Mouse (Mus musculus) hindbrain, embryonic 10.5 days (tissue): ENCODE data around the gene Camk2d. TPM values are rescaled to one million over a fixed set of nuclear protein-coding genes. Genes with fewer than 3 reads are reported as not detected.

Source experiments
- DNase-seq: peaks from one replicate; pipeline ENCODE4 v3.0.0-alpha.2; 2017; ENCODE audit warnings: low spot score
- H3K27ac ChIP-seq: fragments of 300-500 bp; sonication (generic); 2 replicates; pipeline ENCODE4 v1.5.1; 2016; ENCODE audit warnings: mild to moderate bottlenecking, moderate library complexity
- H3K27me3 ChIP-seq: fragments of 300-500 bp; sonication (generic); 2 replicates; pipeline ENCODE4 v1.6.1; 2016; ENCODE audit warnings: mild to moderate bottlenecking; ENCODE audit not compliant: poor library complexity, insufficient read depth, severe bottlenecking
- H3K36me3 ChIP-seq: fragments of 300-500 bp; sonication (generic); 2 replicates; pipeline ENCODE4 v1.6.1; 2016; ENCODE audit warnings: mild to moderate bottlenecking, moderate library complexity
- H3K4me1 ChIP-seq: fragments of 300-500 bp; sonication (generic); replicated peaks from 2 replicates; pipeline ENCODE4 v1.6.1; 2016; ENCODE audit warnings: mild to moderate bottlenecking
- H3K4me3 ChIP-seq: fragments of 300-500 bp; sonication (generic); 2 replicates; pipeline ENCODE4 v1.5.1; 2016; ENCODE audit warnings: mild to moderate bottlenecking, moderate library complexity
- H3K9me3 ChIP-seq: fragments of 300-500 bp; sonication (generic); 2 replicates; pipeline ENCODE4 v1.6.1; 2016; ENCODE audit warnings: mild to moderate bottlenecking, moderate library complexity
- WGBS: fragments of 180-500 bp; shearing (Covaris S2); methylation state at CpG from one replicate; pipeline ENCODE4 v1.1.7; 2016; 5-methylcytosine and 5-hydroxymethylcytosine counted together
- polyA plus RNA-seq: library from polyadenylated mRNA; unstranded; fragments of >200 nt; fragmentation: Nextera tagmentation; extraction: Ambion mirVana; gene quantifications from 2 replicates; pipeline ENCODE4 v1.2.1, GENCODE M21; 2016

The Camk2d gene
- polyA plus RNA-seq, 1 experiment from 2014 or later: 11.9 TPM

DNA sequence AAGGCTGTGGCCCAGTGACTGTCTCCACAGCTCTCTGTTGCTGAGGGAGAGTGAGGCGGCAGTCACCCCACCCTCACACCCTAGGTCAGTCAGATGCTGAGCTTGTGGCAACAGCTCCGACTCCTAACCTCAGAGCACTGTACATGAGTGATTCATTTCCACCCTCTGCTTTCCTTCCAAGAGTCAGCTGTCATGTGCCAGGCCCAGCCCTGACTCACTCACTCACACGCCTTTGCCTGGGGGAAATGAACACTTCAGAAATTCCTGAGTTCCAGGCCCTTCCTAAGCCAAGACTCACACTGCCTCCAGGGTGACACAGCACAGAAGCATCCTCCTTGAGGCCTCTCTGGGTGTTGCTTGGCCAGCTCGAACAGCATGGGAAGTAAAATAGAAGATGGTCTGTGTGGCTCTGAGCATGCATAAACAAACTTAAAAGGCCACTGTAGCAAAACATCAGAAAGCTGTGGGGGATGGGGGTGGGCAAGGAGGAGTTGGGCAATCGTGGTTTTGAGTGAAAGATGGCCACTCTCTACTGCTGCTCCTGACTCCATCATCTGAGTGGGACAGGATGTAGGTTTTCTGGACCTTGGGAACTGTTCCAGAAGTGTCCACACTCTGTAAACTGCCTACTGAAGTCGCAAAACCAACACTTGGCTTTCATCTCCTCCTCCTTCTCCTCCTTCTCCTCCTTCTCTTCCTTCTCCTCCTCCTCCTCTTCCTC, 235.5 kb downstream of the Camk2d start:
- Histone ChIP-seq H3K36me3 (no peaks in the 10 kb centered on the region), H3K4me1 (no peaks in the 10 kb centered on the region), H3K4me3 (no peak overlapping the region), H3K27ac (no peak overlapping the region), H3K27me3 (no peaks in the 10 kb centered on the region), H3K9me3 (no peaks in the 10 kb centered on the region)
- WGBS: 76% methylated on average over 6 of the region's 6 CpGs
- no peak for DNase-seq

DNA sequence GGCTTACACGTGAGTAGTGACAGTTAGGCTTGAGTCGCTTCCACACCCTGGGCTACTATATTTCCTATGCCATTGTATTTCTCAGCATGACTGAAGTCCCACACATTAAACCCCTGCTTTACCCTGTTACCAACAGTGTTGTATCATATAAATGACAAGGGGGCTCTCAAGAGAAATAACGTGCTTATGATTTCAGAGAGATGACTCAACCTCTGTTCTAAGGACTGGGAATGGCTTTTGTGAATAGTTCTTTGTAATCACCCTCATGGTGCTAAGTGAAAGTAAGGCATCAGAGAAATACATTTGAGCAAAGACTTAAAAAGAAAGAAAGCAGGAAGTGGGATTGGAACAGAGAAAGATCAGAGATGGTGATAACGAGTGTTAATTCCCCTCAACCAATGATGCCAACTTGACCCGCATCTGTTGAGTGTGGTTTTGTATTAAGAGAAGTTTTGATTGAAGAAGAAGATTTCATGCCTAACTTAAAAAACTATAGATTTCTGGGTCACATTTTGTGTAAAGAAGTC, 238.6 kb downstream of the Camk2d start:
- H3K36me3 ChIP-seq: no peaks in the 10 kb centered on the region
- no peaks in the 10 kb centered on the region for H3K9me3 ChIP-seq
- DNase-seq: no peak
- WGBS: 80% methylated on average over 5 of the region's 5 CpGs
- H3K4me3 ChIP-seq: no peak overlapping the region
- no peaks in the 10 kb centered on the region for H3K4me1 ChIP-seq
- no peaks in the 10 kb centered on the region for H3K27me3 ChIP-seq
- H3K27ac ChIP-seq: no peak overlapping the region

GRCm38 (mm10) chr3:126842780-126843179, 246.7 kb downstream of the Camk2d start:
- Histone ChIP-seq H3K36me3 (no peaks in the 10 kb centered on the region), H3K27ac (no peak overlapping the region), H3K9me3 (no peaks in the 10 kb centered on the region), H3K4me1 (no peaks in the 10 kb centered on the region), H3K4me3 (no peak overlapping the region), H3K27me3 (no peaks in the 10 kb centered on the region)
- WGBS: 86% methylated on average over 9 of the region's 9 CpGs
- no peak for DNase-seq

GRCm38 (mm10) chr3:126844809-126845208, 248.7 kb downstream of the Camk2d start:
- no peaks in the 10 kb centered on the region for H3K4me1 ChIP-seq
- H3K27ac ChIP-seq: no peak overlapping the region
- H3K36me3 ChIP-seq: no peaks in the 10 kb centered on the region
- no peaks in the 10 kb centered on the region for H3K27me3 ChIP-seq
- H3K9me3 ChIP-seq: no peaks in the 10 kb centered on the region
- DNase-seq: no peak
- H3K4me3 ChIP-seq: no peak overlapping the region
- WGBS: 95% methylated on average over 7 of the region's 7 CpGs

- H3K9me3 ChIP-seq: no peaks in the 10 kb centered on the region
- no peak for DNase-seq
- H3K36me3 ChIP-seq: no peaks in the 10 kb centered on the region
- no peak overlapping the region for H3K27ac ChIP-seq
- H3K4me3 ChIP-seq: no peak overlapping the region
- 97% methylated on average over 1 of the region's 1 CpGs for WGBS
- H3K27me3 ChIP-seq: no peaks in the 10 kb centered on the region
- no peaks in the 10 kb centered on the region for H3K4me1 ChIP-seq
Measured at GRCm38 (mm10) chr3:126848081-126848480, 252.0 kb downstream of the Camk2d start.

DNA sequence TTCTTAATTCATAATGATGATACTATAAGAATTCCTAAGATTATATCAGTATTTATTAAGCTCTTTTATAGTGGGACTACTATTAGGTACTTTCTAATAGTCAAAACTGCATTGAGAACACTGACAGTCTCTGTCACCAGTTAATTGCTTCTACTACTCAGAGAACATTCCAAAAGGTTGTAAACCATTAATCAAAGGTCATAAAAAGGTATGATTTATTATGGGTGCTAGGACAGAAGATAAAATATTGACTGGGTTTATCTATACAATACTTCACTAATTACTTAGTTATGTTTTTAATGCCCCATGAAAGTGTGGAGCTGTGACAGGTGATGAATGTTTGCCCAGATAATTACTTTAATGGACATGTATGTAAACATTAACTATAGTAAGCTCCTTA, 264.3 kb downstream of the Camk2d start:
- DNase-seq: no peak
- H3K27me3 ChIP-seq: no peaks in the 10 kb centered on the region
- H3K36me3 ChIP-seq: no peaks in the 10 kb centered on the region
- no peak overlapping the region for H3K4me3 ChIP-seq
- H3K27ac ChIP-seq: no peak overlapping the region
- H3K9me3 ChIP-seq: no peaks in the 10 kb centered on the region
- no peaks in the 10 kb centered on the region for H3K4me1 ChIP-seq

GRCm38 (mm10) chr3:126869561-126869960, 273.5 kb downstream of the Camk2d start:
- Histone ChIP-seq H3K4me1 (no peaks in the 10 kb centered on the region), H3K9me3 (no peaks in the 10 kb centered on the region), H3K27me3 (no peaks in the 10 kb centered on the region), H3K27ac (no peak overlapping the region), H3K36me3 (no peaks in the 10 kb centered on the region), H3K4me3 (no peak overlapping the region)
- 93% methylated on average over 3 of the region's 3 CpGs for WGBS
- DNase-seq: no peak

GRCm38 (mm10) chr3:126870688-126871087, 274.6 kb downstream of the Camk2d start:
- no peaks in the 10 kb centered on the region for H3K27me3 ChIP-seq
- no peaks in the 10 kb centered on the region for H3K4me1 ChIP-seq
- no peaks in the 10 kb centered on the region for H3K36me3 ChIP-seq
- no peak overlapping the region for H3K4me3 ChIP-seq
- DNase-seq: no peak
- H3K9me3 ChIP-seq: no peaks in the 10 kb centered on the region
- WGBS: 91% methylated on average over 1 of the region's 1 CpGs
- H3K27ac ChIP-seq: no peak overlapping the region

- WGBS: 52% methylated on average over 1 of the region's 1 CpGs
- DNase-seq: no peak
- no peaks in the 10 kb centered on the region for H3K27me3 ChIP-seq
- H3K27ac ChIP-seq: no peak overlapping the region
- no peaks in the 10 kb centered on the region for H3K36me3 ChIP-seq
- H3K4me3 ChIP-seq: no peak overlapping the region
- no peaks in the 10 kb centered on the region for H3K9me3 ChIP-seq
- no peaks in the 10 kb centered on the region for H3K4me1 ChIP-seq
Measured at GRCm38 (mm10) chr3:126878233-126878632, 282.1 kb downstream of the Camk2d start.

GRCm38 (mm10) chr3:126886090-126886489, 290.0 kb downstream of the Camk2d start:
- Histone ChIP-seq H3K36me3 (no peaks in the 10 kb centered on the region), H3K4me3 (no peak overlapping the region), H3K9me3 (no peaks in the 10 kb centered on the region), H3K4me1 (no peaks in the 10 kb centered on the region), H3K27ac (no peak overlapping the region), H3K27me3 (no peaks in the 10 kb centered on the region)
- no peak for DNase-seq
- 87% methylated on average over 4 of the region's 4 CpGs for WGBS

GRCm38 (mm10) chr3:126886644-126887043, 290.5 kb downstream of the Camk2d start:
- 88% methylated on average over 4 of the region's 4 CpGs for WGBS
- H3K9me3 ChIP-seq: no peaks in the 10 kb centered on the region
- no peak for DNase-seq
- no peaks in the 10 kb centered on the region for H3K36me3 ChIP-seq
- no peak overlapping the region for H3K4me3 ChIP-seq
- H3K27me3 ChIP-seq: no peaks in the 10 kb centered on the region
- H3K4me1 ChIP-seq: no peaks in the 10 kb centered on the region
- no peak overlapping the region for H3K27ac ChIP-seq
